Mouse (Mus musculus): ENCODE measurements around the gene Ube2i.

DNA sequence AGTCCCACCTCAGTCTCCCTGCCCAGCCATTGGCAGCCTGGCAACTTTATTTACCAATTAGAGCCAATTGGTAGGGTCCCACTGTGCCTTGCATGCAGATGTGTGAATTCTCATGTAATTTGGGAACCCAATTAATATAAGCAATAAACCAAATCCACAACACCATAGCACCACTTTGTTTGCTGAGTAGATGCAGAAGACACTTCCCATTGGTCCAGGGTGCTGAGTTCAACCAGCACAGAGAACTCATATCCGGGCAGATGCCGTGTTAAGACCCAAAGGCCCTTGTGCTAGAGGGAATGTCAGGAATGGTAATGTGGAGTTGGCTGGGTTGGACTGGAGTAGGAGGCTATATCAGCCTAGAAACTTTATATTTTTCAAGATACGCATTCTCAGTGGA is 1.4 kb upstream of the Ube2i start:
- no peak for TF ChIP-seq POLR2A (IDR thresholded peaks at IDR 0.05; ENCODE audit: low read depth, low read length)
- no peak for TF ChIP-seq CTCF (IDR thresholded peaks at IDR 0.05; ENCODE audit: extremely low read depth, insufficient read depth, insufficient read length, insufficient replicate concordance)
